Mouse (Mus musculus) myocyte (in vitro differentiated cells): ENCODE measurements at regions not wholly inside any gene's neighbourhood (a gene's known extent, or its start where the extent isn't known, plus 50 kb on each side); places are given as distances from the start of the nearest gene placed in this dataset.

ENCODE experiments used
- MAX ChIP-seq: IDR thresholded peaks from one replicate; pipeline ENCODE4 v1.6.1; 2011; ENCODE audit warnings: low read depth, mild to moderate bottlenecking, control low read depth
- MYOG ChIP-seq, 3 experiments: IDR thresholded peaks; one replicate each; pipeline ENCODE4 v1.6.1; 2011; ENCODE audit warnings: control low read depth in 2 of 3, low read depth in 2 of 3, mild to moderate bottlenecking in 2 of 3; ENCODE audit not compliant: insufficient read length in 2 of 3, control insufficient read depth in 1 of 3, insufficient read depth in 1 of 3
- POLR2A ChIP-seq: IDR thresholded peaks from one replicate; pipeline ENCODE4 v1.6.1; 2011; ENCODE audit warnings: low read depth, mild to moderate bottlenecking, control low read depth, moderate library complexity; ENCODE audit not compliant: insufficient read length
- POLR2AphosphoS2 ChIP-seq: IDR thresholded peaks from one replicate; pipeline ENCODE4 v1.6.1; 2011; ENCODE audit warnings: low read depth, control low read depth; ENCODE audit not compliant: insufficient read length
- TCF12 ChIP-seq: IDR thresholded peaks from one replicate; pipeline ENCODE4 v1.6.1; 2011; ENCODE audit warnings: mild to moderate bottlenecking, control low read depth; ENCODE audit not compliant: poor library complexity, insufficient read depth, severe bottlenecking
- USF1 ChIP-seq: IDR thresholded peaks from one replicate; pipeline ENCODE4 v1.6.1; 2011; ENCODE audit warnings: low read depth, mild to moderate bottlenecking, control low read depth, moderate library complexity

GRCm38 (mm10) chr9:61214943-61215342, 157.2 kb upstream of the Tle3 start:
- TF ChIP-seq TCF12 (no peak), POLR2A (no peak), MYOG (IDR thresholded peaks at IDR 0.05; ENCODE audit: control insufficient read depth in 1 of 3, insufficient read depth in 1 of 3, insufficient read length in 2 of 3, low read depth in 2 of 3) (no peak), USF1 (no peak), MAX (no peak), POLR2AphosphoS2 (no peak)
